Mouse (Mus musculus): ENCODE data around the gene Fndc4. TPM values are rescaled to one million over a fixed set of nuclear protein-coding genes. Genes with fewer than 3 reads are reported as not detected.
A peak's percentile ranks its signal among the peaks of the same experiment; 100 is the strongest.

Fndc4 gene
- total RNA-seq (2021), result 10.9 and 12.2 TPM in 2 replicates
- long read RNA-seq, experiment 1, partial matches to known transcripts, result 1 of 4 reads
- long read RNA-seq, experiment 1, other reads (novel, unspliced or antisense), result 0 of 4 reads
- long read RNA-seq, experiment 2, partial matches to known transcripts, result 1 of 4 reads
- long read RNA-seq, experiment 2, other reads (novel, unspliced or antisense), result 0 of 4 reads

DNA sequence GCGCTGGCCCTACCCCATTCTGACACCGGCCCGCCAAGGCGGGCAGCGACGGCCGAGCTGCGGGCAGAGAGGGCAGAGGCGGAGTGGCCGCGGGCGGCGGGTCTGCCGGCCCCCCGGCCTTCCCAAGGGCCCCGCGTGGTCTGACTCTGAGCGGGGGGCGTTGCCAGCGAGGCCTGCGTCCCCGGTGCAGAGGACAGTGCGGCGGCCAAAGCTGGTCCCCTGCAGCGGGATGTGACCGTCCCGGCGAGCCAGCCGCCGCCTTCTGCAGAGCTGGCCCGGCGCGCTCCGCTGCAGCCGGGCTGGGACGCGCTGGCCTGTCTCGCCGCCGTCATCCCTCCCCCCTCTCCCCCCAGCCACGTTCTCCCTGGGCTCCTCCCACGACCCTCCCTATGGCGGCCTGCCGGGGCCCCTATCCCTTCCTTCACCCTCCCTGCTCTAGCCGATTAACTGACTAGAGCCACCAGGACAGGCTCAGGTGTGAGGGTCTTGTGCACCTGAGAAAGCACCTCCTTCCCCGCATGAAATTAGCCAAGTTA lies at the start of gene Fndc4:
Gene Fndc4 (minus strand): TSS at position 475 of the 536 bp plus-strand sequence.
- DNase-seq, result peak; percentile 46

DNA sequence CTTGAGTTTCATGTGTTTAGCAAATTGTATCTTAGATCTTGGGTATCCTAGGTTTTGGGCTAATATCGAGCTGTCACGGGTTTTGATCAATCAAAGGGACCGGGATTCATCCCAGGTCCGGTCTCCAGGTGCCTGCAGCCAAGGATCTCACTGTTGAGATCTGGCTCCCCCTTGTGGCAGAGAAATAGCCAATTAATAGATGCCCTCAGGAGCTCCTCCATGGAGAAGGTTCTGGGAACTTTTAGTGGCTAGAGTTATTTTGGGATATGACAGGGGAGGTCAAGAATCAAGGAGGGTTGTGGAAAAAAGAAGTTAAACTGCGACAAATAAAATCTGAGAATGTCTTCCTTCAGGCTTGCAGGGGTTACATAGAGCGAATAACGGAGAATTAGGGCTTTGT lies 32.4 kb upstream of the Fndc4 start:
- DNase-seq, result peak; percentile 80

DNA sequence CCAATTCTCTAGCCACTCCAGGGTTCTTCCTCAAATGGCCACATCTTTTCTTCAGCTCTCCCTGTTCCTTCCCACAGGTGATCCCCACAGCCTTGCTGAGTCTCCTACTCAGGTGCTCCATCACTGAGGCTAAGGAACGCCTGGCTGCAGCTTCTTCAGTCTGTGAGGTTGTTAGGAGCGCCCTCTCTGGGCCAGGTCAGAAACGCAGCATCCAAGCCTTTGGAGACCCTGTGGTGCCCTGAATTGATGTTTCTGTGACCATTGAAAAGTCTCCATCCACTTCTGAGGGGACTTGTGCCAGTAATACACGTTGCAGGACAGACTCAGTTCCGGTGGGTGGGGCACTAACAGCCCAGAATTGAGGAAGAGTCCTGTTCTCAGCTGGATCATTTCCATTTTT lies 31.0 kb upstream of the Fndc4 start:
- peak; percentile 7 for DNase-seq

DNA sequence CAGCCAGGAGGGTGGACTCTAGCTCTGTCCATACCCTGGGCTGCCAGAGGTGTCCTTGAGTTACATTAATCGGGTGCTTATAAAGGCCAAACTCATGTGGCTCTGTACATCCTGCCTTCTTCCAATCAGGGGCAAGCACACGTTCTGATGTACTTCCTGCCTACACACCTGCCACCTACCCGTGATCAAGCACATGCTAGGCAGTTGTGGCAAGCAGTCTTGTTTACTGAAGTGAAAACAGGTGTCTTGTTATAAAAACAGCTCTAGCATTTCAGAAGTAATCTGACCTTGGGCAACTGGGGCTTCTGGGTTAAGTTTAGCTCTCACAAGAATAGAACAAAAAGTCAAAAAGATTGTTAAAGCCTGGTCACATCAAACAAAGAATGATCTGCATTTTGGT lies 28.2 kb upstream of the Fndc4 start:
- DNase-seq, result no peak

GRCm38 (mm10) chr5:31322776-31323175 lies 26.9 kb upstream of the Fndc4 start:
- DNase-seq, result no peak

DNA sequence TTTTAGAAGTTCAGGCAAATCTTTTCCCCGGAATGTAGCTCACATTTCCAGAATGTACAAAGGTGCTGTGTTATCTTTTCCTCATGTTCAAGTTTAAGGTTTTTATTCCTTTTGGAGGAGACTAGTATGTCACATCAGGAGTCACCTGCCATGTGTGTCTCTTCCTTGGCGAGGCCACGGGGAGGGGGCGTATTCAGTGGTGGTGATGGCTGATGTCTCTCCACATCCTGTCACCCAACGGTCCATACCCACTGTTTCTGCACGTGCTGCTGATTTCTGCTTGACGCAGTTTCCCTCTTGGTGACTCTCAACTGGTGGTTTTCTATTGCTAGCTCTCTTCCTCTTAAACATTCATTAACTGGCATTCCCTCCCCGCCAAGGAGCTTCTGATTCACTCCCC lies 16.9 kb upstream of the Fndc4 start:
- DNase-seq, result no peak

- DNase-seq, result no peak
Observed at GRCm38 (mm10) chr5:31303093-31303492, 7.2 kb upstream of the Fndc4 start.

DNA sequence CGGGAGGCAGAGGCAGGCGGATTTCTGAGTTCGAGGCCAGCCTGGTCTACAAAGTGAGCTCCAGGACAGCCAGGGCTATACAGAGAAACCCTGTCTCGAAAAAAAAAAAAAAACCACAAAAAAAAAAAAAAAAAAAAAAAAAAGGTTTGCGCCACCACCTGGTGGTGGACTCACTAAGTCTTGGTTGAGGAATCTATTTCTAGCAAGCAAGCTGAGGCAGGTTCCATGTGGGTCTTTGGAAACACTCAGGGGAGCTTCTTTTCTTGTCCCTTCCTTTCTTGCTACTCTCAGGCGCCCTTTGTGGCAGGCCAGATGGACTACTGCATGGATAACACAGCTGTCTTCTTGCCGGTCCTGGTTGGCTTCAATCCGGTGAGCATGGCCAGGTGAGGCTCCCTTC lies 6.0 kb upstream of the Fndc4 start:
- no peak for DNase-seq

DNA sequence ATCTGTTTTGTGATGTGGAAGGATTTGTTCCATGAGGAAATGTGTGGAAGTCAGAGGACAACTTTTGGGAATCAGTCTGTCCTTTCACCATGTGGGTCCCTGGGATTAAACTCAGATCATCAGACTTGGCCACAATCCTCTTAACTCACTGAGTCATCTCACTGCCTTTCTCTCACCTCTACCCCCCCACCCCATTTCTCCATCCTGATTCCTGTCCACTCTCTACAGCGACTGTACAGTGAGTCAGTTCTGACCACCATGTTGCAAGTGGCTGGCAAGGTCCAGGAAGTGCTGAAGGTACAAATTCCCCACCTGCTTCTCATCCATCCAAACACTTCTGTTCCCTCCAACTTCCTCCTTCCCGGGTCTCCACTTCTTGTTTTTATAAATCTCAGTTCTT lies 2.6 kb upstream of the Fndc4 start:
- DNase-seq, result no peak

DNA sequence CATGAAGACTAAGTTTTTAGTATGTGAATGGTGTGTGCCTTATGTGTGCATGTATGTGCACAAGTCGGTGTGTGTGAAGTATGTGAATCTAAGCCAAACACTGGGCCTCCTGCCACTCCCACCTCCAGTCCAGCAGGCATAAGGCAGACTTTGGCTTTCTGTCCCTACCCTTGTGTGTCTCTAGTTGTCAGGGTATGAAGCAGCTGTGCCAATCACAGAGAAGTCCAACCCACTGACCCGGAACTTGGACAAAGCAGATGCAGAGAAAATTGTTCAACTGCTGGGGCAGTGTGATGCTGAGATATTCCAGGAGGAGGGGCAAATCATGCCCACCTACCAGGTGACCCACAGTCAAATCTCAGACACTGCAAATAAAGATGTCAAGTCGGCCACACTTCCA lies 2.1 kb upstream of the Fndc4 start:
- DNase-seq, result no peak

GRCm38 (mm10) chr5:31297047-31297757 lies 1.3 kb upstream of the Fndc4 start, which contains the start of gene Gckr:
Gene Gckr (plus strand): TSS chr5:31297443.
- DNase-seq, result no peak

- peak; percentile 36 for DNase-seq
Observed at GRCm38 (mm10) chr5:31294964-31295605, 795 bp downstream of the Fndc4 start.

GRCm38 (mm10) chr5:31291361-31291688 lies 4.6 kb downstream of the Fndc4 start:
- DNase-seq, result no peak

- DNase-seq, result peak; percentile 98
Observed at GRCm38 (mm10) chr5:31290521-31291360, 5.1 kb downstream of the Fndc4 start, which contains the start of gene Ift172. Gene Ift172 (minus strand): TSS chr5:31291116.

GRCm38 (mm10) chr5:31289626-31290230 lies 6.2 kb downstream of the Fndc4 start:
- DNase-seq, result no peak

- no peak for DNase-seq
Observed at GRCm38 (mm10) chr5:31288655-31289054, 7.2 kb downstream of the Fndc4 start.

GRCm38 (mm10) chr5:31288225-31288624 lies 7.7 kb downstream of the Fndc4 start:
- DNase-seq, result no peak

GRCm38 (mm10) chr5:31279245-31279988 lies 16.5 kb downstream of the Fndc4 start:
- no peak for DNase-seq

DNA sequence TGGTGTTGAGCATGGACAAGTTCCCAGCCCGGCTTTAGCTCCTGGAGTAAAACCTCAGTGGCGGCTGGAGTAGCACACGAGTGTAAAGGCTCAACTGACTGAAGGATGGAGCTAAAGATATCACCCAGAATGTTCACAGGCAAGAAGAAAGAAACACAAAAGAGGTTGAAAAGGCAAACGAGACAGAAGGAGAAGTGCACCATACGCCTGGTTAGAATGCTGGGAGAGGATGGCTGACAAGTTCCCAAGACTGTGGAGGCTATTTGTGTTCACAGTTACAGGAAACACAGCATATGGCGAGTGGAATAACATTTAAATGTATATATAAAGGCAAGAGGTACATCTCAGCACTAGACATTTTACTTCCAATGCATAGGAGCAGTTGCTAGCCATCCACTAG lies 22.9 kb downstream of the Fndc4 start:
- DNase-seq, result no peak

DNA sequence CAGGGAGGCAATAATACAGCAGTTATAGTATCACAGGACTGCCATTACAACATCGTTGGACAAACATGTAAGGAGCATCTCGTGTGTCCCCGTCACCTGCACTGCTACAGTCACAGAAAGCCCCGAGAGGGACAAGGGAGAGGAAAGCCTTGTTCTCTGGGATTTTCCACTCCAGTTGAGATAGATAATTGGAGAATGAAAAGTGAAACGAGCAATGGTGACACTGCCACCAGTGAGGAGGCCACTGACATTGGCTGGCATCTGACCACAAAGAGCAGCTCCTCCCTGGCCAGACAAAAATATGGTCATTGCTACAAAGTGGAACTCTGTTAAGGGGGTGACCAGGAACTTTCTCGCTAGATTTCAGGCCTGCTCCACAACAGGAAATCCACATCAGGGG lies 28.2 kb downstream of the Fndc4 start:
- no peak for DNase-seq

DNA sequence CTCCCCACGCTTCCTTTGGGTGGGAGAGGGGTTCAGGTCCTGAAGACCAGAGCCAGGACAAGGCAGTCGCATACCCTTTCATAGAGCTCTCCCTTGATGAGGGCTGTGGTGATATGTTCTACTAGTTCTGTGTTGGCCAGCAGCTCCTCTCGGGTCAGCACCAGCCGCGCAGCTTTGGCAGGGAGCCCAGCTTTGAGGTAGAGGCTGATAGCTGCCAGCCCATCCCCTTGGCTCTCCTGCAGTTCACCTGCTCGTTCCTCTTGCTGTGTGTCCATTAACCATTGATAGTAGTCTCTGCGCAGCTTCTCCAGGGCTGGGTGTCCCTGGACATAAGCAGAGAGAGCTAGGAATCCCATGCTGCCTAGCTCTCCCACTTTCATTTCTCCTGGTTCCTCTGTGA lies 29.8 kb downstream of the Fndc4 start:
- no peak for DNase-seq

All from adrenal gland, postnatal 14 days (tissue).